Mouse (Mus musculus): ENCODE measurements around the gene Ttyh3. TPM values are rescaled to one million over a fixed set of nuclear protein-coding genes. Genes with fewer than 3 reads are reported as not detected.

The Ttyh3 gene
- polyA plus RNA-seq, 1 experiment from 2014 or later, result 5.2 TPM

- Histone ChIP-seq H3K4me2 (ENCODE audit: low read depth, low read length) (peak overlapping the region; percentile 81), H3K9ac (replicated peaks) (no peak overlapping the region), H3K27me3 (ENCODE audit: insufficient read depth, low read length) (peaks cover 15% of the 10 kb centered on the region), H3K36me3 (replicated peaks; ENCODE audit: insufficient read depth, low read length) (peaks cover 11% of the 10 kb centered on the region), H3K4me3 (ENCODE audit: low read depth, low read length) (0 out of 2 replicates have a peak overlapping the region, but pooled peaks have one; percentile 65), H3K4me1 (ENCODE audit: insufficient read depth) (peaks cover 54% of the 10 kb centered on the region), H3K9me3 (ENCODE audit: low read length) (no peaks in the 10 kb centered on the region), H3K27ac (ENCODE audit: low read depth) (no peak overlapping the region)
- 53% methylated on average over 15 of the region's 15 CpGs for WGBS (ENCODE audit: insufficient replicate concordance)
- TF ChIP-seq CTCF (IDR thresholded peaks at IDR 0.05; ENCODE audit: low read depth) (no peak), EP300 (IDR thresholded peaks at IDR 0.05; ENCODE audit: low read depth) (no peak)
- DNase-seq, result no peak
- no peak for ATAC-seq
Measured at GRCm38 (mm10) chr5:140611611-140612185, 37.1 kb downstream of the Ttyh3 start.

GRCm38 (mm10) chr5:140611021-140611583 is 37.7 kb downstream of the Ttyh3 start:
- H3K4me3 ChIP-seq (ENCODE audit: low read depth, low read length), result peak overlapping the region; percentile 65
- no peak for TF ChIP-seq CTCF (IDR thresholded peaks at IDR 0.05; ENCODE audit: low read depth)
- no peak for TF ChIP-seq EP300 (IDR thresholded peaks at IDR 0.05; ENCODE audit: low read depth)
- peaks cover 21% of the 10 kb centered on the region for H3K27me3 ChIP-seq (ENCODE audit: insufficient read depth, low read length)
- 27% methylated on average over 21 of the region's 21 CpGs for WGBS (ENCODE audit: insufficient replicate concordance)
- H3K36me3 ChIP-seq (replicated peaks; ENCODE audit: insufficient read depth, low read length), result peaks cover 11% of the 10 kb centered on the region
- H3K27ac ChIP-seq (ENCODE audit: low read depth), result peak overlapping the region; percentile 78
- ATAC-seq, result peak; percentile 2; the same call in 1 of the 2 replicates
- DNase-seq, result peak; percentile 65
- peak overlapping the region; percentile 51 for H3K9ac ChIP-seq (replicated peaks)
- peaks cover 54% of the 10 kb centered on the region for H3K4me1 ChIP-seq (ENCODE audit: insufficient read depth)
- no peaks in the 10 kb centered on the region for H3K9me3 ChIP-seq (ENCODE audit: low read length)
- peak overlapping the region; percentile 81 for H3K4me2 ChIP-seq (ENCODE audit: low read depth, low read length)

GRCm38 (mm10) chr5:140610273-140611011 is 38.4 kb downstream of the Ttyh3 start:
- H3K4me1 ChIP-seq (ENCODE audit: insufficient read depth), result peaks cover 54% of the 10 kb centered on the region
- TF ChIP-seq EP300 (IDR thresholded peaks at IDR 0.05; ENCODE audit: low read depth), result no peak
- TF ChIP-seq CTCF (IDR thresholded peaks at IDR 0.05; ENCODE audit: low read depth), result no peak

DNA sequence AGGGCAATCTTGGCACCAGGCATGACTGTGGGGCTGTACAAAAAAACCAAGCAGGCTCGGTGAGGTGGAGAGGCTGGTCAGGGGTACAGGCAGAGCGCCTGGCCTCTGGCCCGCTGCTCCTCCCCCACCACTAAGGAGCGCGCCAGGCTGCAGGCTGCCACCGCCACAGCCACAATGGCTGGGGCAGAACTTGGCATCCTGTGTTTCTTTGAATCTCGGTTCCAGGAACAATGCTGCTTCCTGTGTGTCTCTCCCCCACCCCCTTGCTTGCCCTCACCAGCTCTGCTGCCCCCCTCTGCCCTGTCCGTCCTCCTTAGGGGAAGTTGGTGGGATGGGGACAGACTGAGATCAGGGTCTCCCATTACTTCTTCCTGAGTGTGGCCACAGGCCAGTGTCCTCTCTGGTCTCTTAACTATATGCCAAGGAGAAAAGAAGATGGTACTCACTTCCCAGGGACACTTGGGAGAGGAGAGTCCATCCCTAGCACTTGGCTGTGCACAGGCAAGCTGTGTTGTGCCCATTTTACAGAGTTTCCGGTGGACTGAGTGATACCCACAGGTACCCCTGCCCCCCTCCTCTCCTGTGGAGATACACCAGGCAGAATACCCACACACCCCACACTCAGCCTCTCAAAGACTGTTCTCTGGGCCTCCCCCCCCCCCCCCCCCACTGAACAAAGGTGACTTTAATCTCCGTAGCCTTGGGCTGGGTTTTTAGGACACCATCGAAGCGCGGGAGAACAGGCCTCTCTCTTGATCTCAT is 39.1 kb downstream of the Ttyh3 start:
- Histone ChIP-seq H3K27me3 (ENCODE audit: insufficient read depth, low read length) (peaks cover 34% of the 10 kb centered on the region), H3K4me2 (ENCODE audit: low read depth, low read length) (peak overlapping the region; percentile 81), H3K4me3 (ENCODE audit: low read depth, low read length) (peak overlapping the region; percentile 65), H3K9me3 (ENCODE audit: low read length) (no peaks in the 10 kb centered on the region), H3K4me1 (ENCODE audit: insufficient read depth) (peaks cover 50% of the 10 kb centered on the region), H3K36me3 (replicated peaks; ENCODE audit: insufficient read depth, low read length) (peaks cover 11% of the 10 kb centered on the region), H3K9ac (replicated peaks) (peak overlapping the region; percentile 79), H3K27ac (ENCODE audit: low read depth) (peak overlapping the region; percentile 78)
- no peak for ATAC-seq
- WGBS (ENCODE audit: insufficient replicate concordance), result 15% methylated on average over 11 of the region's 13 CpGs
- 0 out of 2 replicates have a peak, but pooled peaks have one; percentile 3 for TF ChIP-seq CTCF (IDR thresholded peaks at IDR 0.05; ENCODE audit: low read depth)
- TF ChIP-seq EP300 (IDR thresholded peaks at IDR 0.05; ENCODE audit: low read depth), result no peak
- DNase-seq, result peak; percentile 56

More at GRCm38 (mm10) chr5:140610273-140611011, 38.4 kb downstream of the Ttyh3 start:
- Histone ChIP-seq H3K4me2 (ENCODE audit: low read depth, low read length) (peak overlapping the region; percentile 81), H3K27me3 (ENCODE audit: insufficient read depth, low read length) (peaks cover 26% of the 10 kb centered on the region), H3K9me3 (ENCODE audit: low read length) (no peaks in the 10 kb centered on the region), H3K9ac (replicated peaks) (peak overlapping the region; percentile 51), H3K36me3 (replicated peaks; ENCODE audit: insufficient read depth, low read length) (peaks cover 11% of the 10 kb centered on the region), H3K27ac (ENCODE audit: low read depth) (peak overlapping the region; percentile 78), H3K4me3 (ENCODE audit: low read depth, low read length) (peak overlapping the region; percentile 65)
- 8% methylated on average over 26 of the region's 30 CpGs for WGBS (ENCODE audit: insufficient replicate concordance)
- ATAC-seq (peak; percentile 7; the same call in 1 of the 2 replicates), DNase-seq (peak; percentile 55)

DNA sequence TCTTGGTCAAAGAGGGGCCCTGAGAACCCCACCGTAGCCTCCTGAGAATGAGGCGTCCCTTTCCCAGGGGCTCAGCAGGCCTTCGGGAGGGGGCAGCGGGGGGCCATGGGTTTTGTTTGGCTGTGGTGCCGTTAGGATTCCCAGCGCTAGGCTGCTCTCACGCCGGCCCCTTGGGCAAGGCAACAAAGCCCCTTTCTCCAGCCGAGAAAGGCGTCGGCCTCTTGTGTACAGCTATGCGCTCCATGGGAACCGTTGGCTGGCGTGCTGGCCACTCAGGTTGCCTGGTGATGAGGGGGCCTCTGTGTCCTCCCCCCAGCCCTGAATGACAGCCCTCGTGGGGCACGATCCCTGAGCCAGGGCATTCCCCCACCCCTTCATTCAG is 40.2 kb downstream of the Ttyh3 start:
- Histone ChIP-seq H3K4me1 (ENCODE audit: insufficient read depth) (peaks cover 44% of the 10 kb centered on the region), H3K27me3 (ENCODE audit: insufficient read depth, low read length) (peaks cover 39% of the 10 kb centered on the region), H3K9ac (replicated peaks) (peak overlapping the region; percentile 79), H3K4me2 (ENCODE audit: low read depth, low read length) (peak overlapping the region; percentile 81), H3K36me3 (replicated peaks; ENCODE audit: insufficient read depth, low read length) (peaks cover 11% of the 10 kb centered on the region), H3K27ac (ENCODE audit: low read depth) (peak overlapping the region; percentile 78), H3K9me3 (ENCODE audit: low read length) (no peaks in the 10 kb centered on the region), H3K4me3 (ENCODE audit: low read depth, low read length) (peak overlapping the region; percentile 65)
- TF ChIP-seq CTCF (IDR thresholded peaks at IDR 0.05; ENCODE audit: low read depth), result no peak
- no peak for TF ChIP-seq EP300 (IDR thresholded peaks at IDR 0.05; ENCODE audit: low read depth)
- DNase-seq (no peak), ATAC-seq (no peak)
- WGBS (ENCODE audit: insufficient replicate concordance), result 5% methylated on average over 16 of the region's 16 CpGs

Measured in liver, postnatal 0 days (tissue).